Mouse (Mus musculus) gastrocnemius, adult 2 months (tissue): Measurements from ENCODE around the gene Rpusd2. TPM values are rescaled to one million over a fixed set of nuclear protein-coding genes. Genes with fewer than 3 reads are reported as not detected.
A peak's percentile ranks its signal among the peaks of the same experiment; 100 is the strongest.

Experiments
- DNase-seq: peaks from one replicate; pipeline ENCODE4 v3.0.0; 2022
- H3K27ac ChIP-seq: fragments of 200-600 bp; 2 replicates; pipeline ENCODE4 v1.8.1; 2022; ENCODE audit warnings: mild to moderate bottlenecking
- H3K4me3 ChIP-seq: fragments of 200-600 bp; 2 replicates; pipeline ENCODE4 v1.8.1; 2022; ENCODE audit warnings: mild to moderate bottlenecking, moderate library complexity
- CTCF ChIP-seq: fragments of 200-600 bp; IDR thresholded peaks from 2 replicates; pipeline ENCODE4 v1.8.1; 2022; ENCODE audit warnings: antibody characterized with exemption, mild to moderate bottlenecking, moderate library complexity
- intact Hi-C: fragments of 180-260 bp; cut with DNase I; formaldehyde crosslinking; loops from one replicate; pipeline ENCODE4 v1.15.1; 2025
- total RNA-seq, 2 experiments: library from RNA; stranded (reverse); gene quantifications; 2 replicates each; pipeline ENCODE4 v1.2.3; 2021

Rpusd2 gene
- total RNA-seq, 2 experiments from 2014 or later, result 2.8 to 3.4 TPM

GRCm38 (mm10) chr2:119046649-119047611 is 12.3 kb downstream of the Rpusd2 start, which contains the start of gene Knl1:
Gene Knl1, plus strand, starts transcription at chr2:119047119.
- peak within 1 kb of the TSS; percentile 95 for H3K27ac ChIP-seq
- intact Hi-C loops, result loop anchor here (5.0 kb wide), 1 partner anchor 65 kb away; the partner anchor contains the start of gene Rad51
- TF ChIP-seq CTCF, result no peak
- DNase-seq, result peak; percentile 89
- peak within 1 kb of the TSS; percentile 89 for H3K4me3 ChIP-seq

DNA sequence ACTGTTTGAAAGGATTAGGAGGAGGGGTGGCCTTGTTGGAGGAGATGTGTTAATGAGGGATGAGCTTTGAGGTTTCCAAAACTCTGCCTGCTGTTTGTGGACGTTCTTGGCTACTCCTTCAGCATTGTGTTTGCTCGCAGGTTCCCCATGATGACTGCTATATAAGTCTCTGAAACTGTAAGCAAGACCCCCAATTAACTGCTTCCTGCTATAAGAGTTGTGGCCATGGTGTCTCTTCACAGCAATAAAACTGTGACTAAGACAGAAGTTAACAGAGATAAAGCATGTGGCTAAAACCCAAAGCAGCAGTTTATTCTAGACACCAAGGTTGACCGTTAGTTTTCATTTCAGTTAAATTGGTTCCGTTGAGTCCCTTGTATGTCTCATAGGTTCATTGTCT is 13.3 kb downstream of the Rpusd2 start:
- TF ChIP-seq CTCF, result no peak
- intact Hi-C loops, result loop anchor here (5.0 kb wide), 1 partner anchor 64 kb away; the partner anchor contains the start of gene Rad51
- DNase-seq, result no peak
- Histone ChIP-seq H3K4me3 (peak overlapping the region; percentile 89), H3K27ac (no peak overlapping the region)

GRCm38 (mm10) chr2:119050132-119050650 is 15.6 kb downstream of the Rpusd2 start:
- Histone ChIP-seq H3K27ac (no peak overlapping the region), H3K4me3 (no peak overlapping the region)
- DNase-seq, result no peak
- intact Hi-C loops, result no loop called here
- TF ChIP-seq CTCF, result no peak

DNA sequence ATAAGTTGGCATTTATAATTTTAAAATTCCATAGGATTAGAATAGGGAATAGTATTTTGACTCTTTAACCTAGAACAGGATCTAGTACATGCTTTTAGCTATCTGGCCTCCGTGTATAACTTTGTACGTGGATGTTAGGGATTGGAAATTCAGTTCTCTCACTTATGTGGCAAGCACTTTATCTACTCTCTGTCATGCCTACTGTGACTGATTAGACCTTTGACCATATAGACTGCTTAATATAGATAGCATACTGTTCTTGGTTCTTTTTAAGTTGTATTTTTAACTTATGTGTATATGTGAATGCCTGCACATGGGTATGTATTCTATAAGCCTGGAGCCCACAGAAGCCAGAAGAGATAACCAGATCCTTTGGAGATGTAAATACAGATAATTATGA is 25.5 kb downstream of the Rpusd2 start:
- no peak for TF ChIP-seq CTCF
- Histone ChIP-seq H3K4me3 (no peak overlapping the region), H3K27ac (no peak overlapping the region)
- intact Hi-C loops, result no loop called here
- DNase-seq, result no peak

DNA sequence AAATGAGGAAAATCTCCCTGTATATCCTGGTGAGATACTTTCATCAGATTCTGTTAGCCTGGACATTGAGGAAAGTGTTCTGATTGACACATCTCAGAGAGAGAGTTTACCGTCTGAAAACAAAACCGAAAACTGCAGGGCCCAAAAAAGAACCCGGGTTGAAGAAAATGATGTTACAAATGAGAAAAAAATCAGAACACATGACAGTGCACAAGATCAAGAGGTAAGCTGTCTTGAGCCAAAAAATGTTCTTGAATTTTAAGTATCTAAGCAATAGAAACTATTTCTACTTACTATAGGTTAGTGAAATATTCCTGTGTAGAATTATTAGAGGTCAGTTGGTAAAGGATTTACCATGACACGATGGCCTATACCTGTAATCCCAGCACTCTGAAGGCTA is 37.8 kb downstream of the Rpusd2 start:
- intact Hi-C loops, result no loop called here
- Histone ChIP-seq H3K27ac (no peak overlapping the region), H3K4me3 (no peak overlapping the region)
- no peak for DNase-seq
- TF ChIP-seq CTCF, result no peak

GRCm38 (mm10) chr2:119086156-119086555 is 51.6 kb downstream of the Rpusd2 start:
- no peak overlapping the region for H3K27ac ChIP-seq
- no peak for TF ChIP-seq CTCF
- no peak for DNase-seq
- no peak overlapping the region for H3K4me3 ChIP-seq
- intact Hi-C loops, result no loop called here

Other genes with a start within 250 kb of the Rpusd2 start
- gene Knstrn, start 220.8 kb upstream of the Rpusd2 start, total RNA-seq, result under 1 TPM; 0.28 to 0.31 TPM
- gene Ivd, start 172.8 kb upstream of the Rpusd2 start, total RNA-seq, result 100 to 1,000 TPM; 122 to 189 TPM
- 1 to 10 TPM; 5.2 to 6.4 TPM for gene Bahd1, start 134.4 kb upstream of the Rpusd2 start, total RNA-seq
- 1 to 10 TPM; 1.6 to 2.3 TPM for gene Chst14, start 108.3 kb upstream of the Rpusd2 start, total RNA-seq
- gene Ccdc32, start 5.4 kb upstream of the Rpusd2 start, total RNA-seq, result 1 to 10 TPM; 3.2 to 4.8 TPM
- gene Knl1, start 12.3 kb downstream of the Rpusd2 start, total RNA-seq, result under 1 TPM; 0.03 to 0.06 TPM
- 1 to 10 TPM in 1 of 2 experiments, under 1 TPM in 1; 0.70 to 1.3 TPM for gene Rad51, start 78.0 kb downstream of the Rpusd2 start, total RNA-seq
- gene Rmdn3, start 122.2 kb downstream of the Rpusd2 start, total RNA-seq, result 1 to 10 TPM; 5.6 to 5.8 TPM
- gene Gchfr, start 133.0 kb downstream of the Rpusd2 start, total RNA-seq, result not detected
- not detected for gene Gm14137, start 139.7 kb downstream of the Rpusd2 start, total RNA-seq
- 10 to 100 TPM; 13.3 to 13.9 TPM for gene Zfyve19, start 173.8 kb downstream of the Rpusd2 start, total RNA-seq
- gene Dnajc17, start 174.0 kb downstream of the Rpusd2 start, total RNA-seq, result 1 to 10 TPM; 6.6 to 8.6 TPM
- gene Ppp1r14d, start 195.1 kb downstream of the Rpusd2 start, total RNA-seq, result not detected
- gene Spint1, start 202.6 kb downstream of the Rpusd2 start, total RNA-seq, result not detected
- not detected for gene Rhov, start 236.5 kb downstream of the Rpusd2 start, total RNA-seq